13 mouse cellular contexts compared by ENCODE assay signal in the genomic region with DNA sequence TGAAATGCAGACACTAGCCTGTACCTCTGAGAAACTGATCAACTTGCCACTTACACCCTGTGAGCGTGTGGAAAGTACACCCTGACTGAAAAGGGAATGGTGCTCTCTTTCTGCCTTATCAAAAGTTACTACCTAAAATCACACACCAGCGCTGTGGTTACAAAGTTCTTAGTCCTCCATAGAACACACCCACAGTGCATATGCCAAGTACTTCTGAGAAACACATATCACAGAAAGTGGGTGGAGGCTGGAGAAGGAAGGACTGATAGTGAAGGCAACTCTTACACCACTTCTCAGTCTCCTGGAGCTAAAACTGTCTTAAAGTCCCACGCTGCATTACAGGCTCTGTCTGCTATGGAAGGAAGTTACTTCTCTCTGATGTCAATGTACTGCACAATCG.
DNase-seq lines count a peak whose midpoint lies in the region; ATAC-seq lines count a peak whose summit lies in the region.
"Had no signal": no experiment of that assay in that cellular context is flagged by ENCODE, and none has a peak within 500 bp of the region (broad histone marks: within the 10 kb centered on the region; RNA-seq: fewer than 3 reads in every experiment).

No protein-coding gene starts in this region.

- H3K9ac ChIP-seq in liver, embryonic 16.5 days (ENCODE audit: low read depth, low read length), result no peak overlapping the region
- no peak overlapping the region for H3K9ac ChIP-seq in forebrain, embryonic 15.5 days (replicated peaks)
- H3K9ac ChIP-seq: forebrain, postnatal 0 days; hindbrain, embryonic 13.5 days had no signal

- no peaks in the 10 kb centered on the region for H3K9me3 ChIP-seq in heart, embryonic 10.5 days
- H3K9me3 ChIP-seq in liver, embryonic 16.5 days (replicated peaks; ENCODE audit: control insufficient read depth, low read length), result no peaks in the 10 kb centered on the region
- no peaks in the 10 kb centered on the region for H3K9me3 ChIP-seq in forebrain, embryonic 15.5 days
- H3K9me3 ChIP-seq: hindbrain, embryonic 13.5 days had no signal

- WGBS in heart, embryonic 10.5 days, result 62% methylated on average over 4 of the region's 4 CpGs
- WGBS in liver, embryonic 16.5 days (ENCODE audit: insufficient replicate concordance), result 19% methylated on average over 4 of the region's 4 CpGs
- 92% methylated on average over 4 of the region's 4 CpGs for WGBS in forebrain, embryonic 15.5 days

- ATAC-seq in common myeloid progenitor, adult 5-6 weeks (replicated peaks; ENCODE audit: low read depth, poor library complexity, severe bottlenecking), result peak; percentile 92
- ATAC-seq in liver, embryonic 16.5 days (ENCODE audit: low read depth), result peak; percentile 62
- ATAC-seq in forebrain, embryonic 15.5 days (replicated peaks), result no peak
- ATAC-seq: forebrain, postnatal 0 days had no signal

- DNase-seq in heart, adult 11 months, result peak; percentile 75
- DNase-seq in heart, embryonic 10.5 days (ENCODE audit: low spot score), result no peak
- peak; percentile 11 for DNase-seq in 416B (ENCODE audit: low read depth)
- DNase-seq in spleen, postnatal 10 days (ENCODE audit: low spot score in 2 of 2), result no peak
- DNase-seq in spleen, postnatal 36 days (ENCODE audit: low spot score in 2 of 2), result no peak
- DNase-seq: B cell, adult 2 months; forebrain, postnatal 0 days; kidney, postnatal 36 days had no signal

- H3K4me2 ChIP-seq in liver, embryonic 16.5 days (ENCODE audit: low read depth, low read length), result 0 out of 2 replicates have a peak overlapping the region, but pooled peaks have one; percentile 11
- H3K4me2 ChIP-seq in forebrain, embryonic 15.5 days (replicated peaks), result no peak overlapping the region
- H3K4me2 ChIP-seq: hindbrain, embryonic 13.5 days had no signal

- peaks cover 43% of the 10 kb centered on the region for H3K4me1 ChIP-seq in heart, embryonic 10.5 days
- H3K4me1 ChIP-seq in liver, embryonic 16.5 days (ENCODE audit: control insufficient read depth, low read depth, low read length), result peaks cover 9% of the 10 kb centered on the region
- peaks cover 7% of the 10 kb centered on the region; the same call in 1 of the 2 replicates for H3K4me1 ChIP-seq in forebrain, embryonic 15.5 days

- no peak overlapping the region for H3K4me3 ChIP-seq in heart, embryonic 10.5 days
- H3K4me3 ChIP-seq in liver, embryonic 16.5 days (ENCODE audit: low read depth, low read length), result no peak overlapping the region
- no peak overlapping the region for H3K4me3 ChIP-seq in forebrain, embryonic 15.5 days
- H3K4me3 ChIP-seq: hindbrain, embryonic 13.5 days had no signal

- H3K27me3 ChIP-seq in heart, embryonic 10.5 days (ENCODE audit: insufficient read depth, poor library complexity, severe bottlenecking), result no peaks in the 10 kb centered on the region
- H3K27me3 ChIP-seq in liver, embryonic 16.5 days (ENCODE audit: control insufficient read depth, insufficient read depth, low read depth, low read length), result no peaks in the 10 kb centered on the region
- H3K27me3 ChIP-seq in forebrain, embryonic 15.5 days, result no peaks in the 10 kb centered on the region
- H3K27me3 ChIP-seq: hindbrain, embryonic 13.5 days had no signal

- no peak overlapping the region for H3K27ac ChIP-seq in heart, embryonic 10.5 days
- no peak overlapping the region for H3K27ac ChIP-seq in liver, embryonic 16.5 days (ENCODE audit: low read length)
- H3K27ac ChIP-seq in forebrain, embryonic 15.5 days (replicated peaks), result no peak overlapping the region
- H3K27ac ChIP-seq: hindbrain, embryonic 13.5 days; macrophage had no signal

- H3K36me3 ChIP-seq in heart, embryonic 10.5 days, result peaks cover 6% of the 10 kb centered on the region
- no peaks in the 10 kb centered on the region for H3K36me3 ChIP-seq in liver, embryonic 16.5 days (ENCODE audit: control insufficient read depth, insufficient read depth)
- H3K36me3 ChIP-seq in forebrain, embryonic 15.5 days, result no peaks in the 10 kb centered on the region

Comparison
In these comparisons a context has a peak if more than half of its experiments do, and no peak if none do; other contexts are left out.
1. DNase-seq: peak in heart, adult 11 months (single experiment) and 416B (single experiment); none in heart, embryonic 10.5 days (single experiment), spleen, postnatal 10 days (0 of 2) and spleen, postnatal 36 days (0 of 2).